Mouse (Mus musculus) spleen, adult 2 months (tissue): ENCODE measurements around the gene Col9a2. TPM values are rescaled to one million over a fixed set of nuclear protein-coding genes. Genes with fewer than 3 reads are reported as not detected.

ENCODE experiments used
- DNase-seq, 2 experiments: peaks; one replicate each; pipeline versions ENCODE4 v3.0.0 to v3.0.0-alpha.2; 2012 to 2021; ENCODE audit warnings: low spot score in 2 of 2, low read depth in 1 of 2
- H3K27ac ChIP-seq: fragments of 200-500 bp; 2 replicates; pipeline ENCODE4 v1.5.1; 2012; ENCODE audit warnings: low read length, inconsistent platforms; ENCODE audit not compliant: insufficient read depth
- H3K27me3 ChIP-seq: fragments of 200-500 bp; 2 replicates; pipeline ENCODE4 v1.6.1; 2012; ENCODE audit warnings: mild to moderate bottlenecking, moderate library complexity, low read length, inconsistent platforms; ENCODE audit not compliant: control insufficient read depth, insufficient read depth
- H3K36me3 ChIP-seq: fragments of 200-500 bp; 2 replicates; pipeline ENCODE4 v1.6.1; 2012; ENCODE audit warnings: mild to moderate bottlenecking, low read length, inconsistent platforms; ENCODE audit not compliant: control insufficient read depth, insufficient read depth
- H3K4me1 ChIP-seq: fragments of 200-500 bp; 2 replicates; pipeline ENCODE4 v1.6.1; 2011; ENCODE audit warnings: inconsistent platforms; ENCODE audit not compliant: control insufficient read depth, insufficient read depth, insufficient read length
- H3K4me3 ChIP-seq: fragments of 200-500 bp; 2 replicates; pipeline ENCODE4 v1.5.1; 2011; ENCODE audit warnings: mild to moderate bottlenecking, inconsistent platforms; ENCODE audit not compliant: insufficient read depth, insufficient read length; ENCODE audit errors: extremely low read depth
- CTCF ChIP-seq: fragments of 200-500 bp; IDR thresholded peaks from 2 replicates; pipeline ENCODE4 v1.5.1; 2011; ENCODE audit warnings: mild to moderate bottlenecking, inconsistent platforms; ENCODE audit not compliant: insufficient read depth, insufficient read length, insufficient replicate concordance; ENCODE audit errors: extremely low read depth
- POLR2A ChIP-seq: fragments of 200-500 bp; IDR thresholded peaks from 2 replicates; pipeline ENCODE4 v1.6.1; 2011; ENCODE audit warnings: low read depth, low read length, inconsistent platforms
- WGBS: fragments of 180-500 bp; shearing (Covaris S2); methylation state at CpG from one replicate; pipeline ENCODE4 v1.1.7; 2018; 5-methylcytosine and 5-hydroxymethylcytosine counted together
- polyA plus RNA-seq: library from polyadenylated mRNA; depleted of rRNA; stranded (reverse); fragments of >200 nt; gene quantifications from 2 replicates; pipeline ENCODE4 v1.2.3, GENCODE M21; 2012

The Col9a2 gene
- polyA plus RNA-seq, 1 experiment, result 0.06 TPM

DNA sequence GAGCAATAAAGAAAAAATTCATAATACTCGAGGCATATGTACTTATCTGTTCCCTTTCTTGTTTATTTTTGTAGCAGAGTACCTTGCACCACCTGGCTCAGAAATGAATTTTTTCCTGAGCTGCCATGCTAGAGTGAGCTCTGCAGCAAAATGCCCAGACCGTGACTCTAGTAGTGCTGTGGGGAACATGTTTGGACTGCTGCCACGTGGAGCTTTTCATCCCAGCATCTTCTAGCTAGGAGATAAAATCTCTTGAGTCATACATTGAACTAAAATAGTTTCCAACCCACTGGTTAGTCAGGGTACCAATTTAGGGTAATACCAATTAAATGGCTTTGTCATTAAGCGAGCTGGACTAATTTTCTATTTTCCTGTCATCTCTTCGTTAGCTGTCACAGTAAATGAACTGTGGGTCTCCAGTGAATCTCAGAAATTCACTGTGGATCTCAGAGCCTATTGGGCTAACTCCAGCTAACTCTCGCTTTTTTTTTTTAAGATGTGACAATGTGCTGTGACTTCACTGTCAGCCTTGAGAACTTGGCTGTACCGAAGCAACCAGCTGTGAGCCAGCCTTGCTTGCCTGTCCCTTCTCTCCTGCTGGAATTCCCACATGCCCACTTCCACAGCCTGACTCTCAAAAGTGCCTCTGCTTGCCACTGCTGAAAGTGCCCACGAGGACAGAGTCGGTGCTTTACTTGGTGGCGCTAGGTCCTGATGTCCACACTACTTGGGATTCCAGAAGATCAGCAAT lies 19.0 kb upstream of the Col9a2 start:
- WGBS, result 81% methylated on average over 10 of the region's 10 CpGs
- peaks cover 15% of the 10 kb centered on the region; the same call in 1 of the 2 replicates for H3K4me1 ChIP-seq

GRCm38 (mm10) chr4:121021911-121022310 lies 17.3 kb upstream of the Col9a2 start:
- Histone ChIP-seq H3K4me3 (no peak overlapping the region), H3K4me1 (peaks cover 19% of the 10 kb centered on the region; the same call in 1 of the 2 replicates), H3K36me3 (no peaks in the 10 kb centered on the region), H3K27me3 (no peaks in the 10 kb centered on the region), H3K27ac (no peak overlapping the region)
- no peak for TF ChIP-seq POLR2A
- no peak for TF ChIP-seq CTCF
- no peak for DNase-seq

More for the DNA sequence above, 19.0 kb upstream of the Col9a2 start:
- H3K36me3 ChIP-seq, result no peaks in the 10 kb centered on the region
- TF ChIP-seq CTCF, result no peak
- TF ChIP-seq POLR2A, result no peak
- no peak overlapping the region for H3K27ac ChIP-seq
- H3K4me3 ChIP-seq, result no peak overlapping the region
- H3K27me3 ChIP-seq, result no peaks in the 10 kb centered on the region
- no peak for DNase-seq

DNA sequence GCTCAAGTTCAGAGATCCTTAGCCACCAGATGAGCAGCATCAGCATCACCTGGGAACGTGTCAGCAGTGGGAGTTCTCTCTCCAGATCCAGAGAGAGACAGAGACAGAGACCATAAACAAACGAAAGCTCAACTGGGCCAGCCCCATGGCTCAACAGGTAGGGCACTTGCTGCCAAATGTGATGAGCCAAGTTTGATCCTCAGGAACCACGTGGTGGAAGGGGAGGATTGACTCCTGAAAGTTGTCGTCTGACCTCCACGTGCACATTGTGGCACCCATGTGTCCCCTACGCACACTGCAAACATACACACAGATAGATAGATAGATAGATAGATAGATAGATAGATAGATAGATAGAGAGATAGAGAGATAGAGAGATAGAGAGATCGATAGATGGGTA lies 15.7 kb upstream of the Col9a2 start:
- H3K4me1 ChIP-seq, result peaks cover 19% of the 10 kb centered on the region; the same call in 1 of the 2 replicates
- no peak for DNase-seq
- WGBS, result 83% methylated on average over 7 of the region's 7 CpGs

GRCm38 (mm10) chr4:121023941-121024340 lies 15.2 kb upstream of the Col9a2 start:
- H3K36me3 ChIP-seq, result no peaks in the 10 kb centered on the region
- peak overlapping the region; percentile 10; the same call in 1 of the 2 replicates for H3K27ac ChIP-seq
- H3K4me3 ChIP-seq, result no peak overlapping the region
- DNase-seq, result peak in 1 of 2 experiments; percentile 57
- H3K27me3 ChIP-seq, result no peaks in the 10 kb centered on the region
- WGBS, result 29% methylated on average over 2 of the region's 2 CpGs
- TF ChIP-seq POLR2A (no peak), CTCF (no peak)
- peaks cover 19% of the 10 kb centered on the region; the same call in 1 of the 2 replicates for H3K4me1 ChIP-seq

More for the DNA sequence above, 15.7 kb upstream of the Col9a2 start:
- no peaks in the 10 kb centered on the region for H3K36me3 ChIP-seq
- H3K4me3 ChIP-seq, result no peak overlapping the region
- TF ChIP-seq POLR2A (no peak), CTCF (no peak)
- no peak overlapping the region for H3K27ac ChIP-seq
- H3K27me3 ChIP-seq, result no peaks in the 10 kb centered on the region

GRCm38 (mm10) chr4:121025681-121026080 lies 13.5 kb upstream of the Col9a2 start:
- 70% methylated on average over 2 of the region's 2 CpGs for WGBS

GRCm38 (mm10) chr4:121028146-121028545 lies 11.0 kb upstream of the Col9a2 start:
- H3K27me3 ChIP-seq, result no peaks in the 10 kb centered on the region
- 33% methylated on average over 1 of the region's 1 CpGs for WGBS
- TF ChIP-seq POLR2A (no peak), CTCF (no peak)
- H3K4me3 ChIP-seq, result no peak overlapping the region
- DNase-seq, result no peak
- H3K4me1 ChIP-seq, result peaks cover 19% of the 10 kb centered on the region; the same call in 1 of the 2 replicates
- no peaks in the 10 kb centered on the region for H3K36me3 ChIP-seq
- no peak overlapping the region for H3K27ac ChIP-seq

More at GRCm38 (mm10) chr4:121025681-121026080, 13.5 kb upstream of the Col9a2 start:
- H3K27me3 ChIP-seq, result no peaks in the 10 kb centered on the region
- no peak for DNase-seq
- H3K4me3 ChIP-seq, result no peak overlapping the region
- TF ChIP-seq POLR2A, result no peak
- TF ChIP-seq CTCF, result no peak
- no peaks in the 10 kb centered on the region for H3K36me3 ChIP-seq
- H3K4me1 ChIP-seq, result peaks cover 19% of the 10 kb centered on the region; the same call in 1 of the 2 replicates
- H3K27ac ChIP-seq, result no peak overlapping the region
